Mouse (Mus musculus) embryonic facial prominence, embryonic 15.5 days (tissue): ENCODE measurements around the gene Ccdc191. TPM values are rescaled to one million over a fixed set of nuclear protein-coding genes. Genes with fewer than 3 reads are reported as not detected.

ENCODE experiments used
- ATAC-seq: fragments of 200-750 bp; cut with Nextera tagmentation; 2 replicates; pipeline ENCODE4 v1.8.0; 2017; ENCODE audit warnings: low read depth, moderate TSS enrichment; ENCODE audit not compliant: insufficient number of reproducible peaks, low FRiP score, low TSS enrichment
- H3K27ac ChIP-seq: fragments of 300-500 bp; sonication (generic); replicated peaks from 2 replicates; pipeline ENCODE4 v1.5.1; 2015; ENCODE audit warnings: mild to moderate bottlenecking, inconsistent platforms
- H3K27me3 ChIP-seq: fragments of 300-500 bp; sonication (generic); 2 replicates; pipeline ENCODE4 v1.6.1; 2015; ENCODE audit warnings: inconsistent platforms
- H3K36me3 ChIP-seq: fragments of 300-500 bp; sonication (generic); 2 replicates; pipeline ENCODE4 v1.6.1; 2015; ENCODE audit warnings: mild to moderate bottlenecking, inconsistent platforms
- H3K4me1 ChIP-seq: fragments of 300-500 bp; sonication (generic); 2 replicates; pipeline ENCODE4 v1.6.1; 2015; ENCODE audit warnings: inconsistent platforms
- H3K4me2 ChIP-seq: fragments of 300-500 bp; sonication (generic); replicated peaks from 2 replicates; pipeline ENCODE4 v1.6.1; 2015; ENCODE audit warnings: mild to moderate bottlenecking, inconsistent platforms
- H3K4me3 ChIP-seq: fragments of 300-500 bp; sonication (generic); replicated peaks from 2 replicates; pipeline ENCODE4 v1.5.1; 2015; ENCODE audit warnings: mild to moderate bottlenecking, inconsistent platforms
- H3K9ac ChIP-seq: fragments of 300-500 bp; sonication (generic); 2 replicates; pipeline ENCODE4 v1.6.1; 2015; ENCODE audit warnings: inconsistent platforms
- H3K9me3 ChIP-seq: fragments of 300-500 bp; sonication (generic); replicated peaks from 2 replicates; pipeline ENCODE4 v1.6.1; 2016; ENCODE audit warnings: inconsistent platforms
- WGBS: fragments of 180-500 bp; shearing (Covaris S2); methylation state at CpG from one replicate; pipeline ENCODE4 v1.1.7; 2015; 5-methylcytosine and 5-hydroxymethylcytosine counted together
- microRNA-seq: library from miRNA; unstranded; fragments of <30 nt; microRNA quantifications from one replicate; pipeline ENCODE4, GENCODE M21; 2016; ENCODE audit warnings: borderline number of aligned reads
- polyA plus RNA-seq: library from polyadenylated mRNA; unstranded; fragments of >200 nt; fragmentation: Nextera tagmentation; extraction: Ambion mirVana; gene quantifications from 2 replicates; pipeline ENCODE4 v1.2.1, GENCODE M21; 2015

Ccdc191 gene
- polyA plus RNA-seq, 1 experiment from 2014 or later, result 16.5 TPM

GRCm38 (mm10) chr16:43980110-43980609 is 90.6 kb downstream of the Ccdc191 start:
- no peak overlapping the region for H3K27ac ChIP-seq
- H3K4me3 ChIP-seq, result peak overlapping the region; percentile 63
- WGBS, result 20% methylated on average over 9 of the region's 9 CpGs
- ATAC-seq, result no peak
- H3K9ac ChIP-seq, result peak overlapping the region; percentile 41; the same call in 1 of the 2 replicates
- peaks cover 15% of the 10 kb centered on the region for H3K27me3 ChIP-seq
- H3K9me3 ChIP-seq, result no peaks in the 10 kb centered on the region
- H3K4me1 ChIP-seq, result peaks cover 8% of the 10 kb centered on the region; the same call in 1 of the 2 replicates
- no peaks in the 10 kb centered on the region for H3K36me3 ChIP-seq
- H3K4me2 ChIP-seq, result peak overlapping the region; percentile 99

- Histone ChIP-seq H3K36me3 (no peaks in the 10 kb centered on the region), H3K4me2 (no peak overlapping the region), H3K27me3 (no peaks in the 10 kb centered on the region), H3K27ac (no peak overlapping the region), H3K4me3 (no peak overlapping the region), H3K9ac (no peak overlapping the region), H3K4me1 (no peaks in the 10 kb centered on the region), H3K9me3 (no peaks in the 10 kb centered on the region)
- no peak for ATAC-seq
- 83% methylated on average over 4 of the region's 4 CpGs for WGBS
Observed at GRCm38 (mm10) chr16:43986299-43986698, 96.7 kb downstream of the Ccdc191 start.

- Histone ChIP-seq H3K9ac (no peak overlapping the region), H3K27me3 (no peaks in the 10 kb centered on the region), H3K27ac (no peak overlapping the region), H3K36me3 (no peaks in the 10 kb centered on the region), H3K9me3 (no peaks in the 10 kb centered on the region), H3K4me3 (no peak overlapping the region), H3K4me2 (no peak overlapping the region), H3K4me1 (no peaks in the 10 kb centered on the region)
- no peak for ATAC-seq
- WGBS, result 83% methylated on average over 3 of the region's 3 CpGs
Observed at GRCm38 (mm10) chr16:43994623-43995022, 105.0 kb downstream of the Ccdc191 start.

GRCm38 (mm10) chr16:43999111-43999510 is 109.5 kb downstream of the Ccdc191 start:
- Histone ChIP-seq H3K27ac (no peak overlapping the region), H3K36me3 (no peaks in the 10 kb centered on the region), H3K27me3 (no peaks in the 10 kb centered on the region), H3K9me3 (no peaks in the 10 kb centered on the region), H3K9ac (no peak overlapping the region), H3K4me3 (no peak overlapping the region), H3K4me1 (no peaks in the 10 kb centered on the region), H3K4me2 (no peak overlapping the region)
- WGBS, result 82% methylated on average over 8 of the region's 8 CpGs
- ATAC-seq, result no peak

GRCm38 (mm10) chr16:43999541-43999940 is 109.9 kb downstream of the Ccdc191 start:
- no peak overlapping the region for H3K9ac ChIP-seq
- no peak overlapping the region for H3K4me3 ChIP-seq
- no peak overlapping the region for H3K4me2 ChIP-seq
- H3K9me3 ChIP-seq, result no peaks in the 10 kb centered on the region
- no peaks in the 10 kb centered on the region for H3K4me1 ChIP-seq
- no peaks in the 10 kb centered on the region for H3K27me3 ChIP-seq
- no peak for ATAC-seq
- H3K27ac ChIP-seq, result no peak overlapping the region
- H3K36me3 ChIP-seq, result no peaks in the 10 kb centered on the region
- 79% methylated on average over 5 of the region's 5 CpGs for WGBS

- Histone ChIP-seq H3K27ac (no peak overlapping the region), H3K9me3 (no peaks in the 10 kb centered on the region), H3K9ac (no peak overlapping the region), H3K4me2 (no peak overlapping the region), H3K4me3 (no peak overlapping the region), H3K4me1 (no peaks in the 10 kb centered on the region), H3K27me3 (no peaks in the 10 kb centered on the region), H3K36me3 (no peaks in the 10 kb centered on the region)
- 69% methylated on average over 5 of the region's 5 CpGs for WGBS
- ATAC-seq, result no peak
Observed at GRCm38 (mm10) chr16:44002086-44002485, 112.5 kb downstream of the Ccdc191 start.

GRCm38 (mm10) chr16:44011010-44011409 is 121.4 kb downstream of the Ccdc191 start:
- H3K9ac ChIP-seq, result no peak overlapping the region
- no peaks in the 10 kb centered on the region for H3K27me3 ChIP-seq
- 58% methylated on average over 5 of the region's 5 CpGs for WGBS
- H3K9me3 ChIP-seq, result no peaks in the 10 kb centered on the region
- no peaks in the 10 kb centered on the region for H3K4me1 ChIP-seq
- H3K36me3 ChIP-seq, result 0 out of 2 replicates have a peak, but pooled peaks cover 5% of the 10 kb centered on the region
- H3K27ac ChIP-seq, result no peak overlapping the region
- H3K4me2 ChIP-seq, result no peak overlapping the region
- ATAC-seq, result no peak
- no peak overlapping the region for H3K4me3 ChIP-seq

Small RNA genes lying within 50 kb of the gene (microRNA-seq; reads per million reads assigned to microRNA genes)
- not detected for gene Mir3470b

Other genes starting within 250 kb of the Ccdc191 start
- gene Tigit, start 225.7 kb upstream of the Ccdc191 start, polyA plus RNA-seq, result 0.18 and 0.36 TPM in 2 replicates
- not detected in 2 replicates for gene Drd3, start 135.8 kb upstream of the Ccdc191 start, polyA plus RNA-seq
- gene Qtrt2, start 37.0 kb downstream of the Ccdc191 start, polyA plus RNA-seq, result 25.4 and 27.3 TPM in 2 replicates
- gene Zdhhc23, start 90.0 kb downstream of the Ccdc191 start, polyA plus RNA-seq, result 1.1 and 1.3 TPM in 2 replicates
- gene Gramd1c, start 173.5 kb downstream of the Ccdc191 start, polyA plus RNA-seq, result 8.0 and 9.6 TPM in 2 replicates
- gene Atp6v1a, start 249.9 kb downstream of the Ccdc191 start, polyA plus RNA-seq, result 57.8 and 58.1 TPM in 2 replicates